Mouse (Mus musculus) testis, adult 2 months (tissue): ENCODE measurements at regions not wholly inside any gene's neighbourhood (a gene's known extent, or its start where the extent isn't known, plus 50 kb on each side); places are given as distances from the start of the nearest gene placed in this dataset.
"Not testable (repeated sequence)": the region's sequence is repeated elsewhere in the genome, so short reads cannot be mapped to it uniquely, and the experiment has no call there.

Source experiments
- H3K27ac ChIP-seq: fragments of 200-500 bp; 2 replicates; pipeline ENCODE4 v1.5.1; 2012; ENCODE audit warnings: low read depth, low read length; ENCODE audit not compliant: control insufficient read depth, insufficient read depth
- H3K27me3 ChIP-seq: fragments of 200-500 bp; 2 replicates; pipeline ENCODE4 v1.6.1; 2012; ENCODE audit warnings: mild to moderate bottlenecking, low read length, moderate library complexity; ENCODE audit not compliant: control insufficient read depth, insufficient read depth
- H3K36me3 ChIP-seq: fragments of 200-500 bp; 2 replicates; pipeline ENCODE4 v1.6.1; 2012; ENCODE audit warnings: mild to moderate bottlenecking, low read length; ENCODE audit not compliant: control insufficient read depth, insufficient read depth
- H3K4me1 ChIP-seq: fragments of 200-500 bp; 2 replicates; pipeline ENCODE4 v1.6.1; 2012; ENCODE audit warnings: low read length; ENCODE audit not compliant: control insufficient read depth, insufficient read depth
- H3K4me3 ChIP-seq: fragments of 200-500 bp; 2 replicates; pipeline ENCODE4 v1.5.1; 2012; ENCODE audit warnings: low read depth, mild to moderate bottlenecking, low read length, moderate library complexity, mixed read lengths; ENCODE audit not compliant: control insufficient read depth
- CTCF ChIP-seq: fragments of 200-500 bp; IDR thresholded peaks from 2 replicates; pipeline ENCODE4 v1.5.1; 2012; ENCODE audit warnings: low read depth, mild to moderate bottlenecking, inconsistent platforms, low read length, moderate library complexity; ENCODE audit not compliant: control insufficient read depth, insufficient read depth, insufficient replicate concordance
- POLR2A ChIP-seq: fragments of 200-500 bp; IDR thresholded peaks from 2 replicates; pipeline ENCODE4 v1.6.1; 2012; ENCODE audit warnings: low read depth, mild to moderate bottlenecking, inconsistent platforms, low read length, moderate library complexity; ENCODE audit not compliant: control insufficient read depth

DNA sequence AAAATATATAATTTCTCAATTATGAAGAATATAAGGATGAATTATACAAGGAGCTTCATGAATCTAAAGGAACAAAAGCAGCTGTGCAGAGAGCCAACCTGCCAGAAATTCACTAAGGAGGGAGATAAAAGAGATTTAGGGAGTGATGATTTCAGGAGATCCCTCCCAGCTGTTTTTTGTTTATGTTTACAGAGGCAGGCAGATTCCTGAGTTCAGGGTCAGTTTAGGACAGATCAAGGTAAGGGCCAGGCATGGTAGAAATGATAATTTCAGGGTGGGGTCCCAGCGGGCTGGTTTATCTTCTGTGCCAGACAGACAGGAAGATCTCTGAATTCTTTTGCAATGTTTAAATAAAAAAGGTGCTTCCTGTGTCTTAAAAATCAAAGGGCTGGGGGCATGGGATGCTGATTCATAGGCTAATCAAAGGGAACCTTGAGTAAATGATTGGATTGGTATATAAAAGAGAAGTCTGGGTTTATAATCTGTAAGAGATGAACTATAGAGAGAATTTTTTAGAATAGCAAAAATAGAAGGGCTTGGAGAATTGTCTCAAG, 142.6 kb downstream of the Wdr20rt start:
- H3K36me3 ChIP-seq: no peaks in the 10 kb centered on the region
- H3K4me3 ChIP-seq: no peak overlapping the region
- no peak overlapping the region for H3K27ac ChIP-seq

DNA sequence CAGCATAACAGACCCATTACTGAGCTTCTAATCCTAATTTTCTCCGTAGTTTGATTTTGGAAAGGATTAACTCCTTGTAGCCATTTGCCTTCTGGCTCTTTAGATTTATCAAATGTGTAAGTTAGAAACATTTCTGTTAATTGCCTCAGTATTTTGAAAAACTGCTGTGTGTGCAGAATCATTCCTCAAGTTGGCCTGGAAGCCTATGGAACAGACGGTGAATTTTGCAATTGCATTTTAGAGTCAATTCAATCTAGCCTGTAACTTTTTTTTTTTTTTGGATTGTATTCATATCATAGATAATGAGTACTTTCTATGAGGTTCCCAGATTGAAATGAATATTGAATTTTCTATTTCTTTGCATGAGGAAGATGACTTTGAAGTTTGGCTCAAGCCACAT, 146.3 kb downstream of the Wdr20rt start:
- no peaks in the 10 kb centered on the region for H3K4me1 ChIP-seq
- no peaks in the 10 kb centered on the region for H3K36me3 ChIP-seq
- H3K4me3 ChIP-seq: no peak overlapping the region
- TF ChIP-seq CTCF: no peak
- TF ChIP-seq POLR2A: no peak
- no peak overlapping the region for H3K27ac ChIP-seq
- H3K27me3 ChIP-seq: no peaks in the 10 kb centered on the region

More for the DNA sequence above, 142.6 kb downstream of the Wdr20rt start:
- TF ChIP-seq POLR2A (no peak), CTCF (no peak)
- no peaks in the 10 kb centered on the region for H3K4me1 ChIP-seq
- H3K27me3 ChIP-seq: no peaks in the 10 kb centered on the region

DNA sequence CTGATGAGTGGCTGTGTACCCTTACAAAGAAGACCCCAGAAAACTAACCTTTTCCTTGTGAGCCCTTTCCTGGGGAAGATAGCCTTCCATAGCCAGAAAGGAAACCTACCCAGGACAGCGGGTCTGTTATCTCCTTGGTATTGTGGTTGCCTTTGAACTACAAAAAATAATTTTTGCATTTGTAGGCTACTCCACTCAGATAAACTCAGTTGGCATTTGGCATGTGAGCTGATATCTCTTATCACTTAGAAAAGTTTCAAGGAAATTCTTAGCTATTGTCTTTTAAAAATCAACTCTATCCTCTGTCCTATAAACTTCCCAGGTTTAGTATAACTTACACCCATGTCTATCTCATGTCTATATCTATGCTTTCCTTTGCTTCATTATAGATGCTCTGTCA, 154.0 kb downstream of the Wdr20rt start:
- no peaks in the 10 kb centered on the region for H3K36me3 ChIP-seq
- H3K27ac ChIP-seq: no peak overlapping the region
- TF ChIP-seq CTCF (no peak), POLR2A (no peak)
- no peak overlapping the region for H3K4me3 ChIP-seq
- H3K27me3 ChIP-seq: no peaks in the 10 kb centered on the region
- H3K4me1 ChIP-seq: no peaks in the 10 kb centered on the region

DNA sequence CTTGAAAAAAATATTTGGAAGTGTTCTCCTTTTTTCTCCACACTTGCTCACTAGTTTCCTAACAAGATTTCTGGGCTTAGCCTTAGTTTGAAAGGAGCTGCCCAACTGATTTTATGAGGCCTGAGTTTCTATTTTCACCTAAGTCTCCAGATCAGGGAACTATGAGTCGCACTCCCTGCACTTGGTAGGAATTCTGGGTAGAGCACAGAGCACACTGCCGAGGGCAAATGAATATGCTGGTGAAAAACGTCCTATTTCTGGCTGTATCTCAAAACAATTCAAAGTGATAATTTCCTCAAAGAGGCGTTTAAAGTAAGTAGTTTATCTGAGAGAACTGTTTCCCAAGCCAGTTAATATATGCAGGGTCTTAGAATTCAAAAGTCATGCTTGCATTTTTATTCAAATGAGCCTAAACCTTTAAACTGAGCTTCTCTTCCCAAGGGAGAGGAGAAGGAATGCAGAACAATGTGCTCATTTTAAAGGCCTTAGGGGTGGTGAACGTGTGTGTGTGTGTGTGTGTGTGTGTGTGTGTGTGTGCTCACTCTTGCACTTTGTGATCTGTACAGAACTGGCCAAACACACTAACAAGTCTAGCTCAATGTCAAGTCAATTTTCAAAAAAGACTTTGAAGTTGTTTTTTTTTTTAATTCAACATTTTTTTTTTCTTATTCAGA, 156.9 kb downstream of the Wdr20rt start:
- H3K36me3 ChIP-seq: no peaks in the 10 kb centered on the region
- TF ChIP-seq POLR2A (no peak), CTCF (no peak)
- no peaks in the 10 kb centered on the region for H3K27me3 ChIP-seq
- no peaks in the 10 kb centered on the region for H3K4me1 ChIP-seq
- no peak overlapping the region for H3K27ac ChIP-seq
- no peak overlapping the region for H3K4me3 ChIP-seq

DNA sequence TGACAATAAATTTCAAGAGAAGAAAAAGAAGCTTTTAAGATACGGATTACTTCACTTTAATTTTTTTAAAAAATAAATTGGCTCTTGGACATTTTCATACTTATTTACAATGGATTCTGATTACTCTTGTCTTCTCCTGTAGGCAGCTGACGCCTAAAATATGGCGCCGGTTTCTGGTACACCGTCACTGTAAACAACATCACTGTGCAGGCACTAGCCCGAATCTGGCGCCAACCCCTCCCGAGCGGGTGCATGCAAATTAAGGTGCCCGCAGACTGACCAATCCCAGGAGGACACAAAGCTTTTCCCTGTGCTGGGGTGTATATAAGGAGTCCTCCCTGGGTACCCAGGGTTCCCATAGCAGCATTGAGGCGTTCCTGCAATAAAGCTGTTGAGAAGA, 157.5 kb downstream of the Wdr20rt start:
- H3K4me3 ChIP-seq, H3K4me1 ChIP-seq, H3K27ac ChIP-seq, H3K36me3 ChIP-seq, H3K27me3 ChIP-seq: not testable (repeated sequence)

DNA sequence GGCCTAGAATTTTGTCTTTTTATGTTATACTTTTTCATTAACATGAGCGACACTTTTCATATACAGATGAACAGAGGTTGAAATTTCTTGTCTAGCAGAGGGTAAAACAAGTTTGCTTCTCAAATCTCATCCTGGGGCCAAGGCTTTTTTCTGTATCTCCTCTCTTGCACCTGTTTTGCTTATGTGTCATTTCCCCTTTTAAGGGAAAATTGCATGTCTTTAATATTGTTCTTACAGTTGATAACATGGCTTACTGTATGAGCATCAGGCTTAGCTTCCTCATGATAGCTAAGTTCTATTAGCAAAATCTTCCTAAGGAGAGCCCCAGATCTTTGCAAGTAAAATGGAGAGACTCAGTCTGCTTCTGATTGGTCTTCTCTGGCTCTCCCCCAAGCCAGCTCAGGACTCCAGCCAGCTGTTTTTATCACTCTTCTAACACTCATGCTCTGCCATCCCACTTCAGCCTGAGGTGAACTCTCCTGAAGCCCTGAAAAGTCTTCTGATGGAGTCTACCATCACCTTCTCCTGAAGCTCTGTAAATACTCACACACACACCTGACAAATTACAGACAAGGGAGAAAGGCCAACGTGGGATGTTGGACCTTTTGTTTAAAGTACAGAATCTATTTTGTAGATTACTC, 160.8 kb downstream of the Wdr20rt start:
- H3K4me1 ChIP-seq: no peaks in the 10 kb centered on the region
- no peaks in the 10 kb centered on the region for H3K27me3 ChIP-seq
- no peaks in the 10 kb centered on the region for H3K36me3 ChIP-seq
- H3K4me3 ChIP-seq: no peak overlapping the region
- TF ChIP-seq POLR2A: no peak
- no peak for TF ChIP-seq CTCF
- no peak overlapping the region for H3K27ac ChIP-seq

DNA sequence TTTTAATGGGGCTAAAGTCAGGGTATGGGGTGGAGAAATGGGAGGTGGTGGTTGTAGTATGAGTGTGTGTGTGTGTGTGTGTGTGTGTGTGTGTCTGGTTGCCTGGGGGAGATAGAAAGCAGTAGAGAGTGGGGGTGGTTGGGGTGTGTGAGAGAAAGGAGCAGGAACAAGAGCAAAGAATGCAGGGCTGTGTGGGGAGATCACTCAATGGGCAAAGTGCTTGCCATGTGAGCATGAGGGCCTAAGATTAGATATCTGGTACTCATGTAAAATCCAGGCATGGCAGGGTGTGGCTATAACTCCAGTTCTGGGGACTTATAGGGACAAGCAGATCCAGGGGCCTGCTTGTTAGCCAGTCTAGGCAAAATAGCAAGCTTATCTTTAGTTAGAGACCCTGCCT, 161.7 kb downstream of the Wdr20rt start:
- Histone ChIP-seq H3K4me1 (no peaks in the 10 kb centered on the region), H3K27me3 (no peaks in the 10 kb centered on the region), H3K27ac (no peak overlapping the region), H3K36me3 (no peaks in the 10 kb centered on the region), H3K4me3 (no peak overlapping the region)
- TF ChIP-seq CTCF (no peak), POLR2A (no peak)

DNA sequence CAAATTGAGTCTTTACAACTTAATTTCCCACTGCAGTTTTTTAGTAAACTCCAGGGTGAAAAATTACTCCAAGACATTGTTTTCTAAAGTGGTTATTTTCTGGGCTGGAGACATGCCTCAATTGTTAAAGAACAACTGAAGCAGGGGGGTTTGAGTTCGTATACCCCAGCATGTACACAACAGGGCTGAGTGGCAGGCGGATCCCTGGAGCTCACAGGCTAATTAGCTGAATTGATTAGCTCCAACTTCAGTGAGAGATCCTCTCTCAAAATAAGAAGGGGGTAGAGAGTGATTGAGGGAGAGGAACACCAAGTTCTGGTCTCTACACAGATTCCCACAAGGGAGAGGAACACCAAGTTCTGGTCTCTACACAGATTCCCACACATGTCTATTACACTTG, 164.2 kb downstream of the Wdr20rt start:
- TF ChIP-seq POLR2A (no peak), CTCF (no peak)

More for the DNA sequence above, 164.2 kb downstream of the Wdr20rt start:
- no peaks in the 10 kb centered on the region for H3K36me3 ChIP-seq
- H3K27me3 ChIP-seq: no peaks in the 10 kb centered on the region
- H3K27ac ChIP-seq: no peak overlapping the region
- no peaks in the 10 kb centered on the region for H3K4me1 ChIP-seq
- no peak overlapping the region for H3K4me3 ChIP-seq
